Mouse (Mus musculus): ENCODE data around the gene Gm20388. TPM values are rescaled to one million over a fixed set of nuclear protein-coding genes. Genes with fewer than 3 reads are reported as not detected.

Gene Gm20388
- polyA plus RNA-seq, 1 experiment from 2014 or later, result not detected

GRCm38 (mm10) chr8:120374514-120374913 lies 463.9 kb downstream of the Gm20388 start:
- Histone ChIP-seq H3K4me2 (replicated peaks; ENCODE audit: low read depth) (no peak overlapping the region), H3K27me3 (replicated peaks; ENCODE audit: control insufficient read depth, insufficient read depth, low read length) (no peaks in the 10 kb centered on the region), H3K36me3 (ENCODE audit: control insufficient read depth, insufficient read depth) (no peaks in the 10 kb centered on the region), H3K4me3 (ENCODE audit: low read depth, low read length) (no peak overlapping the region), H3K27ac (ENCODE audit: low read depth, low read length) (no peak overlapping the region), H3K9me3 (ENCODE audit: control insufficient read depth) (no peaks in the 10 kb centered on the region), H3K9ac (ENCODE audit: low read depth, low read length) (no peak overlapping the region), H3K4me1 (replicated peaks; ENCODE audit: control insufficient read depth, insufficient read depth, low read length) (peaks cover 14% of the 10 kb centered on the region)
- no peak for TF ChIP-seq CTCF (IDR thresholded peaks at IDR 0.05; ENCODE audit: low read depth)
- WGBS, result 46% methylated on average over 9 of the region's 9 CpGs
- ATAC-seq, result no peak

DNA sequence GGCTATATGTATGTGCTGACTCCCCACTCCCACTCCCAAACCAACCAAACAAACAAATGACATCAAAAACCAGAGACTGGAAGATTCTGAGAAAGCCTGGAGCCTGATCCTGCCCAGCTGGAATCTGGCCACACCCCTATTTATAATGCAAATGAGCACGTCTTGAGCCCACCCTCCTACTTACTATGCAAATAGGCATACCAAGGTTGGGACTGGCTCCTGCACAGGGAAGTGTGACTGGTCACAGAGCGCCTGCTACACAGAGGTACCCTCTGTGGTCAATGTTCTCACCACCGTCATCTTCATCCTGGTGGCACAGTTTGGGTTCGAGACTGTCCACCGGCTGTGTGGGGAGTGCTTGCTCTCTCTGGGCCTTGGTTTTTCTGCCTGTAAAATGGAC lies 464.5 kb downstream of the Gm20388 start:
- no peaks in the 10 kb centered on the region for H3K9me3 ChIP-seq (ENCODE audit: control insufficient read depth)
- no peak overlapping the region for H3K27ac ChIP-seq (ENCODE audit: low read depth, low read length)
- H3K27me3 ChIP-seq (replicated peaks; ENCODE audit: control insufficient read depth, insufficient read depth, low read length), result no peaks in the 10 kb centered on the region
- no peak overlapping the region for H3K9ac ChIP-seq (ENCODE audit: low read depth, low read length)
- peak; percentile 46; the same call in 1 of the 2 replicates for ATAC-seq
- 49% methylated on average over 5 of the region's 5 CpGs for WGBS
- peaks cover 8% of the 10 kb centered on the region for H3K4me1 ChIP-seq (replicated peaks; ENCODE audit: control insufficient read depth, insufficient read depth, low read length)
- H3K4me3 ChIP-seq (ENCODE audit: low read depth, low read length), result no peak overlapping the region
- no peak overlapping the region for H3K4me2 ChIP-seq (replicated peaks; ENCODE audit: low read depth)
- no peak for TF ChIP-seq CTCF (IDR thresholded peaks at IDR 0.05; ENCODE audit: low read depth)
- H3K36me3 ChIP-seq (ENCODE audit: control insufficient read depth, insufficient read depth), result no peaks in the 10 kb centered on the region

DNA sequence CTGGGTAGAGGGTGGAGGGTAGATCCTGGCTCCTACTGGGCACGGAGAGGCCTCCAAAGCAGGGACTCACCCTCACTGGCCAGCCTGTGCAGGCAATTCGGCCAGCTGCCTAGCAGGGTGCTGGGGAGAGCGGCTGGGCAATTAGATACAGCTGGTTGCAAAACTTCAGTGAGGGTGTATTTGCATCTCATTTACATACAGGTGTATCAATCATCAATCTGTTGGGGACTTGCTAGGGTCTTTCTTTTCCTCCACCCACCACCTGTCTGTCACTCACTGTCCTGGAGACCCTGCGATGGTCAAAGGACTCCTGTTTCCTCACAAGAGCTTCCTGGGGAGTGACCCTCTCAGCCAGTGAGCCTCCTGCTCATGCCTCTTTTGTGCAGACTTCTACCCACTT lies 465.6 kb downstream of the Gm20388 start:
- WGBS, result 82% methylated on average over 4 of the region's 4 CpGs
- Histone ChIP-seq H3K9me3 (ENCODE audit: control insufficient read depth) (no peaks in the 10 kb centered on the region), H3K36me3 (ENCODE audit: control insufficient read depth, insufficient read depth) (no peaks in the 10 kb centered on the region), H3K4me1 (replicated peaks; ENCODE audit: control insufficient read depth, insufficient read depth, low read length) (peaks cover 8% of the 10 kb centered on the region), H3K9ac (ENCODE audit: low read depth, low read length) (no peak overlapping the region), H3K27me3 (replicated peaks; ENCODE audit: control insufficient read depth, insufficient read depth, low read length) (no peaks in the 10 kb centered on the region), H3K4me2 (replicated peaks; ENCODE audit: low read depth) (no peak overlapping the region), H3K27ac (ENCODE audit: low read depth, low read length) (no peak overlapping the region), H3K4me3 (ENCODE audit: low read depth, low read length) (no peak overlapping the region)
- ATAC-seq, result no peak
- TF ChIP-seq CTCF (IDR thresholded peaks at IDR 0.05; ENCODE audit: low read depth), result no peak

- Histone ChIP-seq H3K36me3 (ENCODE audit: control insufficient read depth, insufficient read depth) (no peaks in the 10 kb centered on the region), H3K4me2 (replicated peaks; ENCODE audit: low read depth) (no peak overlapping the region), H3K9me3 (ENCODE audit: control insufficient read depth) (no peaks in the 10 kb centered on the region), H3K4me3 (ENCODE audit: low read depth, low read length) (no peak overlapping the region), H3K9ac (ENCODE audit: low read depth, low read length) (no peak overlapping the region), H3K27ac (ENCODE audit: low read depth, low read length) (no peak overlapping the region), H3K27me3 (replicated peaks; ENCODE audit: control insufficient read depth, insufficient read depth, low read length) (no peaks in the 10 kb centered on the region), H3K4me1 (replicated peaks; ENCODE audit: control insufficient read depth, insufficient read depth, low read length) (peaks cover 4% of the 10 kb centered on the region)
- ATAC-seq, result no peak
- no peak for TF ChIP-seq CTCF (IDR thresholded peaks at IDR 0.05; ENCODE audit: low read depth)
- 61% methylated on average over 22 of the region's 22 CpGs for WGBS
Observed at GRCm38 (mm10) chr8:120376847-120377802, 466.5 kb downstream of the Gm20388 start.

GRCm38 (mm10) chr8:120377803-120378189 lies 467.2 kb downstream of the Gm20388 start:
- no peak overlapping the region for H3K4me3 ChIP-seq (ENCODE audit: low read depth, low read length)
- WGBS, result 84% methylated on average over 7 of the region's 7 CpGs
- H3K9ac ChIP-seq (ENCODE audit: low read depth, low read length), result no peak overlapping the region
- peaks cover 5% of the 10 kb centered on the region for H3K4me1 ChIP-seq (replicated peaks; ENCODE audit: control insufficient read depth, insufficient read depth, low read length)
- H3K36me3 ChIP-seq (ENCODE audit: control insufficient read depth, insufficient read depth), result no peaks in the 10 kb centered on the region
- TF ChIP-seq CTCF (IDR thresholded peaks at IDR 0.05; ENCODE audit: low read depth), result no peak
- ATAC-seq, result no peak
- H3K27ac ChIP-seq (ENCODE audit: low read depth, low read length), result no peak overlapping the region
- no peak overlapping the region for H3K4me2 ChIP-seq (replicated peaks; ENCODE audit: low read depth)
- H3K27me3 ChIP-seq (replicated peaks; ENCODE audit: control insufficient read depth, insufficient read depth, low read length), result no peaks in the 10 kb centered on the region
- H3K9me3 ChIP-seq (ENCODE audit: control insufficient read depth), result no peaks in the 10 kb centered on the region

DNA sequence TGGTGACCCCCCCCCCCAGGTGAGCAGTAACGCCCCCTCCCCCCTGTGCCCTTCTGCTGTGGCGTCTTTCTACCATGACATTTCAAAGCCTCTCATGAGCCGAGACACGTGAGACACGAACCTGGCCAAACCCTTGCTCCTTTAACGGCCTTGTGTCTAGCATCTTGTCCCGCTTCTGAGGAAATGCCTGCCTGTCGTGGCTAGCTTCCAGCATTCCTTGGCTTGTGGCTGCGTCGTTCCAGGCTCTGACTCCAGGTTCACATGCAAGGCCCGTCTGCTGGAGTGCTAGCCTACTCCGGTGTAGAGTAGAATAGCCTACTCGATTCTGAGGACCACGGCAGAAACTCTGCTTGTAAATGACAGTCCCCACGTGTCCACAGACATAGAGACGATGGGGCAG lies 467.7 kb downstream of the Gm20388 start:
- no peak overlapping the region for H3K9ac ChIP-seq (ENCODE audit: low read depth, low read length)
- H3K27ac ChIP-seq (ENCODE audit: low read depth, low read length), result no peak overlapping the region
- H3K4me3 ChIP-seq (ENCODE audit: low read depth, low read length), result no peak overlapping the region
- H3K36me3 ChIP-seq (ENCODE audit: control insufficient read depth, insufficient read depth), result no peaks in the 10 kb centered on the region
- H3K9me3 ChIP-seq (ENCODE audit: control insufficient read depth), result no peaks in the 10 kb centered on the region
- H3K27me3 ChIP-seq (replicated peaks; ENCODE audit: control insufficient read depth, insufficient read depth, low read length), result no peaks in the 10 kb centered on the region
- no peak for TF ChIP-seq CTCF (IDR thresholded peaks at IDR 0.05; ENCODE audit: low read depth)
- 65% methylated on average over 16 of the region's 16 CpGs for WGBS
- H3K4me1 ChIP-seq (replicated peaks; ENCODE audit: control insufficient read depth, insufficient read depth, low read length), result peaks cover 10% of the 10 kb centered on the region
- H3K4me2 ChIP-seq (replicated peaks; ENCODE audit: low read depth), result no peak overlapping the region
- no peak for ATAC-seq
